Mouse (Mus musculus) heart, postnatal 14 days (tissue): ENCODE data around the gene Fam222b. TPM values are rescaled to one million over a fixed set of nuclear protein-coding genes. Genes with fewer than 3 reads are reported as not detected.
"Not testable (repeated sequence)": the region's sequence is repeated elsewhere in the genome, so short reads cannot be mapped to it uniquely, and the experiment has no call there.

Source experiments
- DNase-seq, 2 experiments: peaks; one replicate each; pipeline ENCODE4 v3.0.0; 2021 to 2022
- intact Hi-C: fragments of 180-260 bp; cut with DNase I; formaldehyde crosslinking; loops from one replicate; pipeline ENCODE4 v1.15.1; 2025
- total RNA-seq, 2 experiments: library from RNA; stranded (reverse); gene quantifications; 2 replicates each; pipeline ENCODE4 v1.2.3; 2021

The Fam222b gene
- total RNA-seq, 2 experiments from 2014 or later = 14.4 to 14.6 TPM

- DNase-seq = no peak
- intact Hi-C loops = no loop called here
Measured at GRCm38 (mm10) chr11:78126739-78127138, 32.3 kb downstream of the Fam222b start.

GRCm38 (mm10) chr11:78129458-78129857 is 35.0 kb downstream of the Fam222b start:
- DNase-seq = no peak
- intact Hi-C loops = no loop called here

GRCm38 (mm10) chr11:78133915-78134314 is 39.5 kb downstream of the Fam222b start:
- DNase-seq = no peak
- intact Hi-C loops = no loop called here

- intact Hi-C loops = no loop called here
- no peak for DNase-seq
Measured at GRCm38 (mm10) chr11:78134344-78134743, 39.9 kb downstream of the Fam222b start.

GRCm38 (mm10) chr11:78135314-78135713 is 40.9 kb downstream of the Fam222b start:
- DNase-seq, intact Hi-C loops: not testable (repeated sequence)

- no peak for DNase-seq
- intact Hi-C loops = no loop called here
Measured at GRCm38 (mm10) chr11:78136132-78136531, 41.7 kb downstream of the Fam222b start.

- intact Hi-C loops = no loop called here
Measured at GRCm38 (mm10) chr11:78137584-78137983, 43.1 kb downstream of the Fam222b start.

GRCm38 (mm10) chr11:78138023-78138422 is 43.6 kb downstream of the Fam222b start:
- intact Hi-C loops = no loop called here
- DNase-seq = no peak

More at GRCm38 (mm10) chr11:78137584-78137983, 43.1 kb downstream of the Fam222b start:
- DNase-seq = no peak

- intact Hi-C loops = no loop called here
Measured at GRCm38 (mm10) chr11:78140665-78141064, 46.2 kb downstream of the Fam222b start.

GRCm38 (mm10) chr11:78143520-78143919 is 49.1 kb downstream of the Fam222b start:
- DNase-seq = no peak
- intact Hi-C loops = no loop called here

More at GRCm38 (mm10) chr11:78140665-78141064, 46.2 kb downstream of the Fam222b start:
- DNase-seq = no peak

GRCm38 (mm10) chr11:78146168-78146567 is 51.7 kb downstream of the Fam222b start:
- no peak for DNase-seq
- intact Hi-C loops = loop anchor here (5.0 kb wide), 1 partner anchor 64 kb away; the partner anchor contains the start of gene Eral1

GRCm38 (mm10) chr11:78146707-78147543 is 52.5 kb downstream of the Fam222b start:
- intact Hi-C loops = loop anchor here (5.0 kb wide), 1 partner anchor 65 kb away; the partner anchor contains the start of gene Eral1
- no peak for DNase-seq

GRCm38 (mm10) chr11:78151161-78151560 is 56.7 kb downstream of the Fam222b start:
- intact Hi-C loops = no loop called here
- DNase-seq = no peak

- intact Hi-C loops = loop anchor here (2.0 kb wide), 1 partner anchor 92 kb away; no protein-coding TSS in a partner anchor
- DNase-seq = peak; percentile 71 to 77
Measured at GRCm38 (mm10) chr11:78152299-78153231, 58.1 kb downstream of the Fam222b start.

- no peak for DNase-seq
- intact Hi-C loops = loop anchor here (2.0 kb wide), 1 partner anchor 93 kb away; no protein-coding TSS in a partner anchor
Measured at GRCm38 (mm10) chr11:78153778-78154177, 59.3 kb downstream of the Fam222b start.

- no peak for DNase-seq
- intact Hi-C loops = no loop called here
Measured at GRCm38 (mm10) chr11:78155674-78156073, 61.2 kb downstream of the Fam222b start.

GRCm38 (mm10) chr11:78156156-78156699 is 61.8 kb downstream of the Fam222b start:
- DNase-seq = no peak
- intact Hi-C loops = no loop called here

- DNase-seq = peak; percentile 68 to 85
- intact Hi-C loops = loop anchor here (1.0 kb wide), 1 partner anchor 18 kb away; no protein-coding TSS in a partner anchor
Measured at GRCm38 (mm10) chr11:78159096-78159495, 64.6 kb downstream of the Fam222b start.

GRCm38 (mm10) chr11:78159557-78159956 is 65.1 kb downstream of the Fam222b start:
- no peak for DNase-seq
- intact Hi-C loops = loop anchor here (1.0 kb wide), 1 partner anchor 18 kb away; no protein-coding TSS in a partner anchor

GRCm38 (mm10) chr11:78160171-78160570 is 65.7 kb downstream of the Fam222b start:
- no peak for DNase-seq
- intact Hi-C loops = no loop called here
